Mouse (Mus musculus) CH12.LX (cell line): ENCODE results near the gene Clp1. TPM values are rescaled to one million over a fixed set of nuclear protein-coding genes. Genes with fewer than 3 reads are reported as not detected.

Experiments used
- DNase-seq: peaks from one replicate; pipeline ENCODE4 v3.0.0-alpha.2; 2013; ENCODE audit errors: extremely low read depth
- H3K27ac ChIP-seq: 2 replicates; pipeline ENCODE4 v1.5.1; 2012; ENCODE audit warnings: low read depth, mild to moderate bottlenecking, control low read depth, moderate library complexity; ENCODE audit not compliant: insufficient read depth
- H3K27me3 ChIP-seq: replicated peaks from 2 replicates; pipeline ENCODE3; 2012; ENCODE audit warnings: inconsistent platforms
- H3K36me3 ChIP-seq, 2 experiments: replicated peaks in 1 of 2; 2 replicates each; pipeline versions ENCODE3 to v1.6.1; 2012; ENCODE audit warnings: inconsistent platforms in 1 of 2, low read length in 1 of 2, mild to moderate bottlenecking in 1 of 2, mixed read lengths in 1 of 2, moderate library complexity in 1 of 2; ENCODE audit not compliant: control insufficient read depth in 1 of 2, insufficient read depth in 1 of 2
- H3K4me1 ChIP-seq, 2 experiments: 2 replicates each; pipeline ENCODE4 v1.6.1; 2012; ENCODE audit warnings: inconsistent platforms in 1 of 2, moderate library complexity in 1 of 2; ENCODE audit not compliant: insufficient read depth in 2 of 2, control insufficient read depth in 1 of 2
- H3K4me2 ChIP-seq: 2 replicates; pipeline ENCODE4 v1.6.1; 2012; ENCODE audit warnings: low read depth, mild to moderate bottlenecking, control low read depth; ENCODE audit not compliant: poor library complexity, insufficient read depth, severe bottlenecking
- H3K4me3 ChIP-seq, 3 experiments: fragments of 150-350 bp in 1 of 3; sonication (generic) in 1 of 3; replicated peaks in 1 of 3; 2 replicates each; pipeline versions ENCODE3 to v1.5.1; 2011 to 2012; ENCODE audit warnings: low read depth in 2 of 3, low read length in 2 of 3, mild to moderate bottlenecking in 2 of 3, moderate library complexity in 2 of 3, control low read depth in 1 of 3, improper control_type of control experiment in 1 of 3, inconsistent platforms in 1 of 3, mixed read lengths in 1 of 3; ENCODE audit not compliant: poor library complexity in 1 of 3
- H3K79me2 ChIP-seq: replicated peaks from 2 replicates; pipeline ENCODE4 v1.6.1; 2012; ENCODE audit warnings: mild to moderate bottlenecking, moderate library complexity; ENCODE audit not compliant: control insufficient read depth, poor library complexity, insufficient read depth, severe bottlenecking; ENCODE audit errors: extremely low read depth
- H3K9ac ChIP-seq: 2 replicates; pipeline ENCODE4 v1.6.1; 2012; ENCODE audit warnings: low read depth, mild to moderate bottlenecking, control low read depth, moderate library complexity; ENCODE audit not compliant: insufficient read depth
- H3K9me3 ChIP-seq: replicated peaks from 2 replicates; pipeline ENCODE3; 2012; ENCODE audit warnings: low read length, inconsistent platforms, mixed read lengths
- CHD1 ChIP-seq: IDR thresholded peaks from 2 replicates; pipeline ENCODE4 v1.6.1; 2012; ENCODE audit warnings: low read depth, low read length, improper control_type of control experiment, inconsistent platforms
- CTCF ChIP-seq, 2 experiments: IDR thresholded peaks in 1 of 2; conservative IDR thresholded peaks in 1 of 2; 2 replicates each; pipeline ENCODE4 v1.5.1; 2011 to 2012; ENCODE audit warnings: low read depth in 2 of 2, low read length in 2 of 2, improper control_type of control experiment in 1 of 2, inconsistent platforms in 1 of 2, mild to moderate bottlenecking in 1 of 2, moderate library complexity in 1 of 2
- EP300 ChIP-seq: IDR thresholded peaks from 2 replicates; pipeline ENCODE4 v1.6.1; 2011; ENCODE audit warnings: low read length, improper control_type of control experiment
- GABPA ChIP-seq: IDR thresholded peaks from 2 replicates; pipeline ENCODE4 v1.6.1; 2012; ENCODE audit warnings: low read depth, low read length, improper control_type of control experiment, inconsistent platforms; ENCODE audit not compliant: insufficient replicate concordance
- HCFC1 ChIP-seq: IDR thresholded peaks from 2 replicates; pipeline ENCODE4 v1.6.1; 2012; ENCODE audit warnings: low read depth, mild to moderate bottlenecking, inconsistent platforms, low read length, improper control_type of control experiment
- JUN ChIP-seq: IDR thresholded peaks from 2 replicates; pipeline ENCODE4 v1.6.1; 2011; ENCODE audit warnings: low read depth, mild to moderate bottlenecking, low read length, improper control_type of control experiment, moderate library complexity; ENCODE audit not compliant: insufficient read depth
- JUND ChIP-seq: conservative IDR thresholded peaks from 2 replicates; pipeline ENCODE4 v1.6.1; 2011; ENCODE audit warnings: low read depth, low read length, improper control_type of control experiment
- KAT2A ChIP-seq: IDR thresholded peaks from 2 replicates; pipeline ENCODE4 v1.6.1; 2012; ENCODE audit warnings: low read length, improper control_type of control experiment, inconsistent platforms; ENCODE audit not compliant: insufficient replicate concordance
- MAFK ChIP-seq: IDR thresholded peaks from 2 replicates; pipeline ENCODE4 v1.6.1; 2011; ENCODE audit warnings: low read length, improper control_type of control experiment; ENCODE audit not compliant: insufficient replicate concordance
- MXI1 ChIP-seq: IDR thresholded peaks from 2 replicates; pipeline ENCODE4 v1.6.1; 2011; ENCODE audit warnings: mild to moderate bottlenecking, low read depth, low read length, improper control_type of control experiment
- MYC ChIP-seq: IDR thresholded peaks from 2 replicates; pipeline ENCODE4 v1.6.1; 2011; ENCODE audit warnings: low read depth, mild to moderate bottlenecking, improper control_type of control experiment, low read length
- NRF1 ChIP-seq: IDR thresholded peaks from 2 replicates; pipeline ENCODE4 v1.6.1; 2014; ENCODE audit warnings: low read depth, mild to moderate bottlenecking, inconsistent platforms, low read length, improper control_type of control experiment, moderate library complexity
- PAX5 ChIP-seq: IDR thresholded peaks from 2 replicates; pipeline ENCODE4 v1.6.1; 2012; ENCODE audit warnings: low read length, inconsistent platforms, mixed read lengths
- POLR2AphosphoS2 ChIP-seq: IDR thresholded peaks from 2 replicates; pipeline ENCODE4 v1.6.1; 2011; ENCODE audit warnings: low read depth, low read length, improper control_type of control experiment
- RAD21 ChIP-seq: IDR thresholded peaks from 2 replicates; pipeline ENCODE4 v1.6.1; 2011; ENCODE audit warnings: low read depth, mild to moderate bottlenecking, low read length, improper control_type of control experiment, moderate library complexity
- RCOR1 ChIP-seq: conservative IDR thresholded peaks from 2 replicates; pipeline ENCODE4 v1.6.1; 2012; ENCODE audit warnings: low read depth, mild to moderate bottlenecking, inconsistent platforms, low read length, improper control_type of control experiment
- SMC3 ChIP-seq: IDR thresholded peaks from 2 replicates; pipeline ENCODE4 v1.6.1; 2011; ENCODE audit warnings: low read depth, low read length, improper control_type of control experiment
- TBP ChIP-seq: conservative IDR thresholded peaks from 2 replicates; pipeline ENCODE4 v1.6.1; 2011; ENCODE audit warnings: low read depth, low read length, improper control_type of control experiment
- TCF12 ChIP-seq: IDR thresholded peaks from 2 replicates; pipeline ENCODE4 v1.6.1; 2014; ENCODE audit warnings: low read depth, mild to moderate bottlenecking, inconsistent platforms, low read length, improper control_type of control experiment
- UBTF ChIP-seq: IDR thresholded peaks from 2 replicates; pipeline ENCODE4 v1.6.1; 2012; ENCODE audit warnings: low read depth, mild to moderate bottlenecking, inconsistent platforms, low read length, improper control_type of control experiment, moderate library complexity
- ZMIZ1 ChIP-seq: IDR thresholded peaks from 2 replicates; pipeline ENCODE4 v1.6.1; 2012; ENCODE audit warnings: low read depth, mild to moderate bottlenecking, inconsistent platforms, low read length, improper control_type of control experiment
- dilution Hi-C: fragments of 300-500 bp; cut with MboI; formaldehyde crosslinking; loops from 2 replicates; pipeline ENCODE4 v1.14.3; 2020; ENCODE audit warnings: low sequenced_read_pairs; ENCODE audit not compliant: extremely low pct_unique_long_range_greater_than_20kb, extremely low pct_ligation_motif_present
- in situ Hi-C: fragments of 300-500 bp; cut with MboI; formaldehyde crosslinking; loops from 3 replicates; pipeline ENCODE4 v1.14.3; 2019; ENCODE audit warnings: low sequenced_read_pairs, low pct_ligation_motif_present, low pct_unique_long_range_greater_than_20kb, mixed read lengths
- polyA plus RNA-seq: library from polyadenylated mRNA; unstranded; fragments of >175 nt; gene quantifications from 2 replicates; pipeline ENCODE4 v1.2.1, GENCODE M21; 2012; ENCODE audit warnings: low read depth; ENCODE audit not compliant: insufficient read length
- total RNA-seq, 2 experiments: library from RNA; depleted of rRNA; stranded (reverse); fragments of 300-350 nt in 1 of 2; fragments of >200 nt in 1 of 2; gene quantifications; 2 replicates each; pipeline ENCODE4 v1.2.3; 2012 to 2014

The Clp1 gene
- total and polyA plus RNA-seq, 3 experiments = 32.0 to 65.2 (median 46.5) TPM

DNA sequence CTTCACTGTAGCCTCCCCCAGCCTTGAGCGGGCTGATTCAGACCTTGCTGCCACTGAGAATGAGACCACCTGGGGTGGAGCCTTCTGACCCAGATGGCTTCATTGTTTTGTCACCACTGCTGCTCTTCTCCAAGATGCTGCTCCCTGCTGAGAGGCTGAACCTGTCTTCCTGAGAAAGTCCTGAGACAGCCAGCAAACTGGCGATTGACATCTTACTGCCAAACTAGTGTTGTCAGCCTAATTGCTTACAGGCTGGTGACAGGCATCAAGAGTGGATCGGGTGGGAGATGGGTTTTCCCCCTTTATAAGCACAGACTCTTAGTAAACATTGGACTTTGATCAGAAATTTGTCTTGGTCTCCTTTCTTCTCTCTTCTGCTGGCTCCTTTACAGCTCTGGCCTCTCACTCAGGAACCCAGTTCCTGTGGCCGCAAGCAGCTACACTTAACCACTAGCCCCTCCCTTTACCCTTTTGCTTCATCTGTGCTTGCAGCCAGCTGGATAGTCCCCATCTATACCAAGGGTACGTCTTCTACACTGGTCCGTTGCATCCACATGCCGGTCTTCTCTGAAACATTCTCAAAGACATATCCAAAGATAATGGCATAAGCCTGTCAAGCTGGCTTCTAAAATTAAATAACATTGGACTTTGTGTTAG is 30.0 kb upstream of the Clp1 start:
- H3K9ac ChIP-seq = no peak overlapping the region
- no peak for DNase-seq
- 0 out of 4 replicates have a peak, but pooled peaks cover 0 to 4% of the 10 kb centered on the region in 2 experiments for H3K4me1 ChIP-seq
- H3K36me3 ChIP-seq = no peaks in the 10 kb centered on the region
- no peak overlapping the region for H3K27ac ChIP-seq
- no peaks in the 10 kb centered on the region for H3K79me2 ChIP-seq
- H3K9me3 ChIP-seq = no peaks in the 10 kb centered on the region
- TF ChIP-seq PAX5 (no peak), EP300 (no peak), POLR2AphosphoS2 (no peak), CTCF (conservative IDR thresholded peaks at IDR 0.05 in 1 of 2, IDR thresholded peaks at IDR 0.05 in 1 of 2; ENCODE audit: low read depth in 2 of 2, low read length in 2 of 2) (no peak), GABPA (no peak), CHD1 (no peak), NRF1 (no peak), TCF12 (no peak), JUND (no peak), RAD21 (no peak), TBP (no peak), SMC3 (no peak), UBTF (no peak), MYC (no peak), MAFK (no peak), HCFC1 (no peak), RCOR1 (no peak), ZMIZ1 (no peak), KAT2A (no peak), MXI1 (no peak)
- H3K4me3 ChIP-seq = no peak overlapping the region
- dilution Hi-C loops (no loop called here), in situ Hi-C loops (no loop called here)
- peaks cover 2% of the 10 kb centered on the region for H3K27me3 ChIP-seq
- H3K4me2 ChIP-seq = no peak overlapping the region

DNA sequence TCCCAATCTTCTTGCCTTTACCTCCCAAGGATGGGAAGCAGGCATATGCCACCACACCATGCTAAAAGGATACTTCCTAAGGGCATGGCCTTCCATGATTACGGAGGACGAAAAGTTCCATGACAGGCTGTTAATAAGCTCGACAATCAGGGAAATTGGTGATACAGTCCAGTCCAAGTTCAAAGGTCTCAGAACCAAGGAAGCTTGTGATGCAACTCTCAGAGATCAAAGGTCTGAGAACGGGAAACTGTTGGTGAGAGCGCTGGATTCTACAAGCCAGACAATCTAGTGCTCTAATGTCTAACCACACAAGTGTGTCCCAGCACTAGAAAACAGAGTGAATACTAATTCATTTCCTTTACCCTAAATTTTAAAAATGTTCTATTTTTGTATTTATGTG is 29.1 kb upstream of the Clp1 start:
- Histone ChIP-seq H3K27me3 (no peaks in the 10 kb centered on the region), H3K4me2 (no peak overlapping the region), H3K36me3 (no peaks in the 10 kb centered on the region), H3K27ac (no peak overlapping the region), H3K9ac (no peak overlapping the region), H3K4me1 (no peaks in the 10 kb centered on the region), H3K4me3 (no peak overlapping the region), H3K79me2 (no peaks in the 10 kb centered on the region), H3K9me3 (no peaks in the 10 kb centered on the region)
- TF ChIP-seq RAD21 (no peak), JUN (no peak), ZMIZ1 (no peak), KAT2A (no peak), UBTF (no peak), MAFK (no peak)
- in situ Hi-C loops = no loop called here
- no peak for DNase-seq
- dilution Hi-C loops = no loop called here
